Mouse (Mus musculus) lung, postnatal 0 days (tissue): ENCODE results near the gene March8. TPM values are rescaled to one million over a fixed set of nuclear protein-coding genes. Genes with fewer than 3 reads are reported as not detected.

Experiments
- ATAC-seq: fragments of 200-750 bp; cut with Nextera tagmentation; 2 replicates; pipeline ENCODE4 v1.8.0; 2017; ENCODE audit warnings: moderate library complexity
- DNase-seq: peaks from one replicate; pipeline ENCODE4 v3.0.0-alpha.2; 2016; ENCODE audit warnings: low spot score
- H3K27ac ChIP-seq: fragments of 300-500 bp; sonication (generic); 2 replicates; pipeline ENCODE4 v1.5.1; 2014; ENCODE audit warnings: antibody characterized with exemption, mild to moderate bottlenecking, low read length, mixed read lengths
- H3K27me3 ChIP-seq: fragments of 300-500 bp; sonication (generic); replicated peaks from 2 replicates; pipeline ENCODE4 v1.6.1; 2014; ENCODE audit warnings: low read length, mixed read lengths; ENCODE audit not compliant: insufficient read depth
- H3K36me3 ChIP-seq: fragments of 300-500 bp; sonication (generic); 2 replicates; pipeline ENCODE4 v1.6.1; 2014; ENCODE audit warnings: low read length, mixed read lengths; ENCODE audit not compliant: insufficient read depth
- H3K4me1 ChIP-seq: fragments of 300-500 bp; sonication (generic); 2 replicates; pipeline ENCODE4 v1.6.1; 2014; ENCODE audit warnings: antibody characterized with exemption, low read depth, low read length, mixed read lengths; ENCODE audit not compliant: insufficient read depth
- H3K4me2 ChIP-seq: fragments of 300-500 bp; sonication (generic); replicated peaks from 2 replicates; pipeline ENCODE4 v1.6.1; 2014; ENCODE audit warnings: low read depth, mild to moderate bottlenecking, low read length, moderate library complexity, mixed read lengths
- H3K4me3 ChIP-seq: fragments of 300-500 bp; sonication (generic); 2 replicates; pipeline ENCODE4 v1.5.1; 2014; ENCODE audit warnings: low read depth, low read length
- H3K9ac ChIP-seq: fragments of 300-500 bp; sonication (generic); replicated peaks from 2 replicates; pipeline ENCODE4 v1.6.1; 2014; ENCODE audit warnings: low read depth, mild to moderate bottlenecking
- H3K9me3 ChIP-seq: fragments of 300-500 bp; sonication (generic); 2 replicates; pipeline ENCODE4 v1.6.1; 2016; ENCODE audit warnings: low read length, mixed read lengths
- CTCF ChIP-seq: IDR thresholded peaks from 2 replicates; pipeline ENCODE4 v1.5.1; 2016; ENCODE audit warnings: antibody characterized with exemption, mild to moderate bottlenecking
- EP300 ChIP-seq: IDR thresholded peaks from 2 replicates; pipeline ENCODE4 v1.6.1; 2016; ENCODE audit warnings: antibody characterized with exemption, mild to moderate bottlenecking, control low read depth
- WGBS: fragments of 180-500 bp; shearing (Covaris S2); extraction: QIAGEN DNeasy Blood & Tissue Kit; methylation state at CpG from one replicate; pipeline ENCODE4 v1.1.7; 2014; 5-methylcytosine and 5-hydroxymethylcytosine counted together
- polyA plus RNA-seq: library from polyadenylated mRNA; unstranded; fragments of >200 nt; fragmentation: Nextera tagmentation; extraction: Ambion mirVana; gene quantifications from 2 replicates; pipeline ENCODE4 v1.2.1, GENCODE M21; 2015

The March8 gene
- polyA plus RNA-seq, 1 experiment from 2014 or later, result 26.4 TPM

GRCm38 (mm10) chr6:116338520-116338919, 696 bp downstream of the March8 start:
- 4% methylated on average over 8 of the region's 8 CpGs for WGBS
- Histone ChIP-seq H3K9ac (peak overlapping the region; percentile 75), H3K9me3 (no peaks in the 10 kb centered on the region), H3K27ac (peak overlapping the region; percentile 90; the same call in 1 of the 2 replicates), H3K36me3 (no peaks in the 10 kb centered on the region), H3K4me2 (peak overlapping the region; percentile 69), H3K4me3 (peak overlapping the region; percentile 83), H3K4me1 (no peaks in the 10 kb centered on the region), H3K27me3 (no peaks in the 10 kb centered on the region)
- DNase-seq (no peak), ATAC-seq (no peak)
- TF ChIP-seq CTCF (no peak), EP300 (no peak)

DNA sequence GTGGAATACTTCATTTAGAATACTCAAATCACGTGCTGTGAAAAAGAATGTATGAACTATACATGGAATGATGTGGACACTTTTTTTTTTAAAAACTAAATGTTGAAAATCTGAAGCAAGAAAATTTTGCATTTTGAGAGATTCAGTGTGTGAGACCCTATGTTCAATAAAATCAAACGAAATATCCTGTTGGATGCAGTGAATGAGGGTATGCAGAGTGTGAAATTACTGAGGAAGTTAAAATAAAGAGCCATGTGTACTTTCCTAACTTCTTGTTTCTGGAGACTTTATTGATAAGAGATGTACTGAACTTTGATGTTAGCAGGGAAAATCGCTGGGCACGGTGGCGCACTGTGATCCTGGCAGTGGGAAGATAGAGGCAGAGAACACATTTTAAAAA, 1.3 kb downstream of the March8 start:
- Histone ChIP-seq H3K4me1 (no peaks in the 10 kb centered on the region), H3K27ac (no peak overlapping the region), H3K4me2 (no peak overlapping the region; the same call in 1 of the 2 replicates), H3K9me3 (no peaks in the 10 kb centered on the region), H3K9ac (no peak overlapping the region), H3K27me3 (no peaks in the 10 kb centered on the region), H3K36me3 (no peaks in the 10 kb centered on the region), H3K4me3 (no peak overlapping the region)
- TF ChIP-seq EP300, result no peak
- no peak for TF ChIP-seq CTCF
- WGBS, result 79% methylated on average over 5 of the region's 5 CpGs
- no peak for DNase-seq
- no peak for ATAC-seq

DNA sequence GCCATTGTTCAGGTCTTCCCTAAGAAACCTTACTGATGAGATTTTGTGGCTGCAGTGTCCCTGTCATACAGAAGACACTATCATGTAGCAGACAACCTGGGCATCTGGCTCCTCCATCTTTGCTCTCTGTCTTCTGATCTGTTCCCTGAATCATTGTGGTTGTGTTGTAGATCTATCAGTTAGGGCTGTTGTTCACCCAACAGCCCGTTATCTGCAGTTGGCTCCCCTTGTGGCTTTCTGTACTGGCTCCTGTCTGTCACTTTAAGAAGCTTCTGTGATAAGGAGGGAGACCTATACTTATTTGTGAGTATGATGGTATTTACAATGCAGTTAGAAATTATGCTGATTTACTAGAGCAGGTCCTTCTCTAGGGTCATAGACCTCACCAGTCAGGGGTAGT, 2.7 kb downstream of the March8 start:
- no peaks in the 10 kb centered on the region for H3K27me3 ChIP-seq
- no peaks in the 10 kb centered on the region for H3K4me1 ChIP-seq
- 77% methylated on average over 1 of the region's 1 CpGs for WGBS
- no peak overlapping the region for H3K9ac ChIP-seq
- no peak overlapping the region for H3K27ac ChIP-seq
- H3K9me3 ChIP-seq, result no peaks in the 10 kb centered on the region
- TF ChIP-seq EP300 (no peak), CTCF (no peak)
- H3K36me3 ChIP-seq, result no peaks in the 10 kb centered on the region
- no peak overlapping the region for H3K4me2 ChIP-seq
- no peak for ATAC-seq
- H3K4me3 ChIP-seq, result no peak overlapping the region
- DNase-seq, result no peak

DNA sequence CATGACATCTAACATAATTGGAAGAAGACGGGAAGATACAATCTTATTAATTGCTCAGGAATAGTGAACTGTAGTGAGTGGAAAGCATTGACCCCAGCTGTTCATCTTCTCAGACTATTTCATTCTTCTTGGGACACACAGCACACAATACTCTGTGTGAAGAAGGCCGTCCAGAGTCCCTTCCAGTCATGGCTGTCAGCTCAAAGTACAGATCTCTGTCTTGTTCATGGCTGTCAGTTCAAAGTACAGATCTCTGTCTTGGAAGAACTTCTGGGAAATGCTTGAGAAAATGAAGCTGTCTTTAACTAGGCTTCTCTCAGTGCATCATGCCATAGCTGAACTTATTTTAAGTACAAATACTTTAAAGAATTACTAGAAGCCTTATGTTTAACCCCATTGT, 10.1 kb downstream of the March8 start:
- Histone ChIP-seq H3K27ac (no peak overlapping the region), H3K36me3 (no peaks in the 10 kb centered on the region), H3K4me3 (no peak overlapping the region), H3K9me3 (no peaks in the 10 kb centered on the region), H3K4me2 (no peak overlapping the region), H3K27me3 (no peaks in the 10 kb centered on the region), H3K9ac (no peak overlapping the region), H3K4me1 (no peaks in the 10 kb centered on the region)
- DNase-seq (no peak), ATAC-seq (no peak)
- TF ChIP-seq EP300, result no peak
- TF ChIP-seq CTCF, result no peak
- WGBS, result 83% methylated on average over 2 of the region's 2 CpGs

- Histone ChIP-seq H3K4me2 (no peak overlapping the region), H3K27me3 (no peaks in the 10 kb centered on the region), H3K9me3 (no peaks in the 10 kb centered on the region), H3K4me1 (no peaks in the 10 kb centered on the region), H3K4me3 (no peak overlapping the region), H3K27ac (no peak overlapping the region), H3K9ac (no peak overlapping the region), H3K36me3 (no peaks in the 10 kb centered on the region)
- DNase-seq (no peak), ATAC-seq (no peak)
- WGBS, result 69% methylated on average over 3 of the region's 3 CpGs
- TF ChIP-seq CTCF (no peak), EP300 (no peak)
Observed at GRCm38 (mm10) chr6:116349997-116350396, 12.2 kb downstream of the March8 start.

GRCm38 (mm10) chr6:116350643-116351042, 12.8 kb downstream of the March8 start:
- no peaks in the 10 kb centered on the region for H3K4me1 ChIP-seq
- H3K4me3 ChIP-seq, result no peak overlapping the region
- no peaks in the 10 kb centered on the region for H3K9me3 ChIP-seq
- H3K27ac ChIP-seq, result no peak overlapping the region
- no peak overlapping the region for H3K9ac ChIP-seq
- no peaks in the 10 kb centered on the region for H3K36me3 ChIP-seq
- DNase-seq (no peak), ATAC-seq (no peak)
- no peaks in the 10 kb centered on the region for H3K27me3 ChIP-seq
- no peak overlapping the region for H3K4me2 ChIP-seq
- WGBS, result 74% methylated on average over 6 of the region's 6 CpGs
- no peak for TF ChIP-seq CTCF
- no peak for TF ChIP-seq EP300

- DNase-seq (no peak), ATAC-seq (no peak)
- H3K36me3 ChIP-seq, result no peaks in the 10 kb centered on the region
- no peak overlapping the region for H3K4me2 ChIP-seq
- no peak overlapping the region for H3K9ac ChIP-seq
- H3K4me1 ChIP-seq, result no peaks in the 10 kb centered on the region
- no peak overlapping the region for H3K27ac ChIP-seq
- TF ChIP-seq CTCF (no peak), EP300 (no peak)
- WGBS, result 72% methylated on average over 4 of the region's 4 CpGs
- no peaks in the 10 kb centered on the region for H3K9me3 ChIP-seq
- no peak overlapping the region for H3K4me3 ChIP-seq
- no peaks in the 10 kb centered on the region for H3K27me3 ChIP-seq
Observed at GRCm38 (mm10) chr6:116351534-116351933, 13.7 kb downstream of the March8 start.
